Mouse (Mus musculus) kidney, adult 2 months (tissue): ENCODE data around the gene Plxdc1. TPM values are rescaled to one million over a fixed set of nuclear protein-coding genes. Genes with fewer than 3 reads are reported as not detected.

ENCODE experiments used
- DNase-seq: peaks from one replicate; pipeline ENCODE4 v3.0.0; 2021
- H3K27ac ChIP-seq: fragments of 200-500 bp; 2 replicates; pipeline ENCODE4 v1.5.1; 2012; ENCODE audit warnings: low read depth, low read length, control low read depth, inconsistent platforms; ENCODE audit not compliant: insufficient read depth
- H3K27me3 ChIP-seq: fragments of 200-500 bp; replicated peaks from 2 replicates; pipeline ENCODE4 v1.6.1; 2012; ENCODE audit warnings: mild to moderate bottlenecking, moderate library complexity, low read length, inconsistent platforms; ENCODE audit not compliant: control insufficient read depth, insufficient read depth
- H3K36me3 ChIP-seq: fragments of 200-500 bp; 2 replicates; pipeline ENCODE4 v1.6.1; 2012; ENCODE audit warnings: mild to moderate bottlenecking, moderate library complexity, low read length, inconsistent platforms; ENCODE audit not compliant: control insufficient read depth, insufficient read depth
- H3K4me1 ChIP-seq: fragments of 200-500 bp; 2 replicates; pipeline ENCODE4 v1.6.1; 2011; ENCODE audit warnings: low read length; ENCODE audit not compliant: control insufficient read depth, insufficient read depth
- H3K4me3 ChIP-seq: fragments of 200-500 bp; 2 replicates; pipeline ENCODE4 v1.5.1; 2011; ENCODE audit warnings: mild to moderate bottlenecking, low read depth, low read length, control low read depth; ENCODE audit not compliant: insufficient read depth
- CTCF ChIP-seq: fragments of 200-500 bp; conservative IDR thresholded peaks from 2 replicates; pipeline ENCODE4 v1.5.1; 2011; ENCODE audit warnings: low read depth, mild to moderate bottlenecking, control low read depth, low read length, moderate library complexity, mixed read lengths; ENCODE audit not compliant: insufficient read depth, insufficient read length
- POLR2A ChIP-seq: fragments of 200-500 bp; IDR thresholded peaks from one replicate; pipeline ENCODE4 v1.6.1; 2011; ENCODE audit warnings: low read depth, low read length, control low read depth
- WGBS: fragments of 180-500 bp; shearing (Covaris S2); methylation state at CpG from one replicate; pipeline ENCODE4 v1.1.7; 2018; 5-methylcytosine and 5-hydroxymethylcytosine counted together
- polyA plus RNA-seq: library from polyadenylated mRNA; depleted of rRNA; stranded (reverse); fragments of >200 nt; gene quantifications from 2 replicates; pipeline ENCODE4 v1.2.3, GENCODE M21; 2012

Gene Plxdc1
- polyA plus RNA-seq, 1 experiment = 1.0 TPM

- DNase-seq = no peak
- TF ChIP-seq POLR2A = no peak
- no peak for TF ChIP-seq CTCF
- Histone ChIP-seq H3K36me3 (no peaks in the 10 kb centered on the region), H3K4me3 (no peak overlapping the region), H3K4me1 (no peaks in the 10 kb centered on the region), H3K27ac (no peak overlapping the region), H3K27me3 (no peaks in the 10 kb centered on the region)
- WGBS = 81% methylated on average over 5 of the region's 5 CpGs
Observed at GRCm38 (mm10) chr11:97891821-97892220, 94.4 kb downstream of the Plxdc1 start.

DNA sequence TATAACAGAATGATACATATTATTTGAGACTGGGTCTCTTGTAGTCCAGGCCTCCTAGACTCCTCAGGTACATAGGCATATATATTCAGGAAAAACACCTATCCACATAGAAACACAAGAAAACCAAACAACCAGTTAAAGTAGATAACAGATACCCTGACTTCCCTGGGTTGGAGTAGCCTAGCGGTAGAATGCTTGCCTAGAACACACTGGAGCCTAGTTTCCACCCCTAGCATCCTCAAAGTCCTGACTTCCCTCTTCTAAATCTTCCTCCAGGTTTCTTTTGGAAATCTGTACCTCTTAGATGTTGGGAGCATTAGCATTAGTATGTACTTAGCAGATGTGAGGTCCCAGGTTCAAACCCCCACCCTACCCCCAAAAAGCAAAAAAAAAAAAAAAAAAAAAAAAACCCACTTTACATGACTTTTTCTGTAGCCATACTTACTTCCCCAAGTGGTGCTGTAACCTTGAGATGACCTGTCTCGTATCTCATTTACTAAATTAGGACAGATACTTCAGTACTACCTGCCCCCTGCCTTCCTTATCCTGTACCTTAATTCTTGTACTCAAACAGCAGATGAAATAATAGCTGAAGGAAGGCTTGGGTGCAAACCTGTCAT is 100.8 kb downstream of the Plxdc1 start:
- 87% methylated on average over 2 of the region's 2 CpGs for WGBS
- Histone ChIP-seq H3K4me3 (no peak overlapping the region), H3K4me1 (peaks cover 3% of the 10 kb centered on the region; the same call in 1 of the 2 replicates), H3K36me3 (no peaks in the 10 kb centered on the region), H3K27ac (no peak overlapping the region), H3K27me3 (no peaks in the 10 kb centered on the region)
- TF ChIP-seq CTCF = no peak
- TF ChIP-seq POLR2A = no peak
- no peak for DNase-seq

GRCm38 (mm10) chr11:97884601-97885185 is 101.6 kb downstream of the Plxdc1 start:
- H3K27ac ChIP-seq = peak overlapping the region; percentile 69
- DNase-seq = no peak
- no peak for TF ChIP-seq CTCF
- TF ChIP-seq POLR2A = no peak
- H3K4me1 ChIP-seq = peaks cover 3% of the 10 kb centered on the region; the same call in 1 of the 2 replicates
- WGBS = 25% methylated on average over 7 of the region's 7 CpGs
- H3K36me3 ChIP-seq = no peaks in the 10 kb centered on the region
- peak overlapping the region; percentile 64 for H3K4me3 ChIP-seq
- no peaks in the 10 kb centered on the region for H3K27me3 ChIP-seq

- Histone ChIP-seq H3K36me3 (no peaks in the 10 kb centered on the region), H3K27me3 (no peaks in the 10 kb centered on the region), H3K27ac (peak within 1 kb of the TSS; percentile 90), H3K4me1 (peaks cover 3% of the 10 kb centered on the region; the same call in 1 of the 2 replicates), H3K4me3 (peak within 1 kb of the TSS; percentile 75)
- DNase-seq = peak; percentile 99
- WGBS = under 1% methylated on average over 37 of the region's 37 CpGs
- peak; percentile 62 for TF ChIP-seq CTCF
- TF ChIP-seq POLR2A = no peak
Observed at GRCm38 (mm10) chr11:97883918-97884600, 102.2 kb downstream of the Plxdc1 start, which contains the start of gene Fbxo47. Gene Fbxo47, minus strand, starts transcription at chr11:97884154.

DNA sequence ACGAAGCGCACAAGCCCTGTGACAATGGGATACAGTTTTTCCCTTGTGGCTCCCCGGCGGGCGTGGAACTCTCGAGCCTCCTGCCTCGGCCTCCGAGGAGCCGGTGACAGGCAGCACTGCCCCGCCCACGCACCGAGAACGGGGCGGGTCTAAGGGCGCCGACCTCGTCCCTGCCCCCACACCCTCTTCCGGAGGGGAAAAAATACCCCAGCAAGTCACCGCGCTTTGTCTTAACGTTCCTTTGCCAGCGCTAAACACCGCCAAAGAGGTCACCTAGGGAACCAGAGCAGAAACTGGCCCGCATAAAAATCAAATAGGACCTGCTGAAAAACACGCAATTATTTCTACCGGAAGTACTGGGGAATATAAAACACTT is 102.7 kb downstream of the Plxdc1 start:
- 7% methylated on average over 26 of the region's 26 CpGs for WGBS
- Histone ChIP-seq H3K27me3 (no peaks in the 10 kb centered on the region), H3K27ac (peak overlapping the region; percentile 90), H3K4me3 (peak overlapping the region; percentile 75), H3K4me1 (peaks cover 3% of the 10 kb centered on the region; the same call in 1 of the 2 replicates), H3K36me3 (no peaks in the 10 kb centered on the region)
- TF ChIP-seq CTCF (no peak), POLR2A (no peak)
- DNase-seq = peak; percentile 78

- no peak for DNase-seq
- Histone ChIP-seq H3K4me3 (no peak overlapping the region), H3K36me3 (no peaks in the 10 kb centered on the region), H3K27ac (no peak overlapping the region), H3K4me1 (peaks cover 3% of the 10 kb centered on the region; the same call in 1 of the 2 replicates), H3K27me3 (no peaks in the 10 kb centered on the region)
- TF ChIP-seq CTCF = no peak
- TF ChIP-seq POLR2A = no peak
- WGBS = 90% methylated on average over 4 of the region's 4 CpGs
Observed at GRCm38 (mm10) chr11:97880362-97880761, 105.9 kb downstream of the Plxdc1 start.

GRCm38 (mm10) chr11:97877341-97877740 is 108.9 kb downstream of the Plxdc1 start:
- DNase-seq = no peak
- H3K36me3 ChIP-seq = no peaks in the 10 kb centered on the region
- WGBS = 76% methylated on average over 2 of the region's 2 CpGs
- no peaks in the 10 kb centered on the region for H3K27me3 ChIP-seq
- H3K27ac ChIP-seq = no peak overlapping the region
- no peak for TF ChIP-seq CTCF
- no peak for TF ChIP-seq POLR2A
- no peaks in the 10 kb centered on the region for H3K4me1 ChIP-seq
- H3K4me3 ChIP-seq = no peak overlapping the region
